28 mouse cellular contexts compared by ENCODE assay signal in the genomic region with DNA sequence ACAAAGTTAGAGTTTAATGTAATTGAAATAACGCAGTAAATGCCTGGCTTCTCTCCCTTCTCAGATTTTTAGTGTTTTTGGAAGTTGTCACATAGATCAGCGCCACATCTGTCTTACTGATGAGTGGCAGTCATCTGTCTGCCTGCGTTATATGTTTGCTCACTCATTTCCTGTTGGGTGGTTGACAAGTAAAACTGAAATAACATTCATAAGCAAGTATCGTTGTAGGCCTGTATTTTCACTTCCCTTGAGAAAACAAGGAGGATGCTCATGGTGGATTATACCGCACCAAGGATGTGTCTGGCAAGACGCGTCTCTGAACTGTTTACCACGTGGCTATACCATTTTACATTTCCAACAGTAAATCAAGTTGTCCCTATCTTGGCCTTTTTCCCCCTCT. TPM values are rescaled to one million over a fixed set of nuclear protein-coding genes. Genes with fewer than 3 reads are reported as not detected.
DNase-seq lines count a peak whose midpoint lies in the region; ATAC-seq and TF ChIP-seq lines count a peak whose summit lies in the region.
"Had no signal": no experiment of that assay in that cellular context is flagged by ENCODE, and none has a peak within 500 bp of the region (broad histone marks: within the 10 kb centered on the region; RNA-seq: fewer than 3 reads in every experiment).

No protein-coding gene starts in this region.

- H3K27me3 ChIP-seq in spleen, adult 2 months (ENCODE audit: control insufficient read depth, insufficient read depth, low read length): no peaks in the 10 kb centered on the region
- H3K27me3 ChIP-seq in small intestine, adult 2 months (ENCODE audit: control insufficient read depth, insufficient read depth, low read length): no peaks in the 10 kb centered on the region
- H3K27me3 ChIP-seq: embryonic facial prominence, embryonic 13.5 days; forebrain, embryonic 13.5 days; kidney, embryonic 15.5 days; limb, embryonic 13.5 days; liver, embryonic 12.5 days; midbrain, embryonic 12.5 days; stomach, embryonic 15.5 days had no signal

- H3K4me1 ChIP-seq in spleen, adult 2 months (ENCODE audit: control insufficient read depth, insufficient read depth, insufficient read length): peaks cover 16% of the 10 kb centered on the region; the same call in 1 of the 2 replicates
- no peaks in the 10 kb centered on the region for H3K4me1 ChIP-seq in small intestine, adult 2 months (ENCODE audit: control insufficient read depth, insufficient read depth, insufficient read length, low read length)
- H3K4me1 ChIP-seq: embryonic facial prominence, embryonic 13.5 days; forebrain, embryonic 13.5 days; hindbrain, embryonic 10.5 days; kidney, embryonic 15.5 days; liver, embryonic 12.5 days; midbrain, embryonic 12.5 days; stomach, embryonic 15.5 days had no signal

- no peak for DNase-seq in spleen, adult 2 months (ENCODE audit: low read depth in 1 of 2, low spot score in 2 of 2)
- no peak for DNase-seq in spleen, postnatal 4 days (ENCODE audit: low spot score in 2 of 2)
- no peak for DNase-seq in adrenal gland, adult 2 months
- DNase-seq in kidney, postnatal 10 days: no peak
- no peak for DNase-seq in urinary bladder, adult 18-20 months (ENCODE audit: low spot score in 2 of 2)
- DNase-seq: adrenal gland, postnatal 36 days; cerebellum, adult 9-11 months; embryo, embryonic 11 days; kidney, postnatal 4 days; lung, adult 2 months; lung, postnatal 4 days; right cerebral cortex, adult 18-20 months; spleen, adult 18-20 months; thymus, postnatal 4 days had no signal

- no peaks in the 10 kb centered on the region for H3K36me3 ChIP-seq in spleen, adult 2 months (ENCODE audit: control insufficient read depth, insufficient read depth, low read length)
- no peaks in the 10 kb centered on the region for H3K36me3 ChIP-seq in small intestine, adult 2 months (ENCODE audit: control insufficient read depth, insufficient read depth, low read length)
- H3K36me3 ChIP-seq: embryonic facial prominence, embryonic 13.5 days; hindbrain, embryonic 10.5 days; kidney, embryonic 15.5 days; limb, embryonic 13.5 days; liver, embryonic 12.5 days; midbrain, embryonic 12.5 days; stomach, embryonic 15.5 days had no signal

- no peak for TF ChIP-seq CTCF in spleen, adult 2 months (IDR thresholded peaks at IDR 0.05; ENCODE audit: extremely low read depth, insufficient read depth, insufficient read length, insufficient replicate concordance)
- no peak for TF ChIP-seq CTCF in small intestine, adult 2 months (IDR thresholded peaks at IDR 0.05; ENCODE audit: extremely low read depth, insufficient read length, insufficient replicate concordance, low read depth, low read length)

- TF ChIP-seq POLR2A in spleen, adult 2 months (IDR thresholded peaks at IDR 0.05; ENCODE audit: low read depth, low read length): no peak
- no peak for TF ChIP-seq POLR2A in small intestine, adult 2 months (IDR thresholded peaks at IDR 0.05; ENCODE audit: low read depth, low read length)

- 32% methylated on average over 8 of the region's 8 CpGs for WGBS in spleen, adult 2 months
- 65% methylated on average over 8 of the region's 8 CpGs for WGBS in small intestine, adult 2 months

- H3K4me3 ChIP-seq in spleen, adult 2 months (ENCODE audit: extremely low read depth, insufficient read depth, insufficient read length): no peak overlapping the region
- no peak overlapping the region for H3K4me3 ChIP-seq in small intestine, adult 2 months (ENCODE audit: low read depth, low read length)
- H3K4me3 ChIP-seq: embryonic facial prominence, embryonic 13.5 days; erythroblast, embryonic 14.5 days; forebrain, embryonic 13.5 days; hindbrain, embryonic 10.5 days; kidney, embryonic 15.5 days; limb, embryonic 13.5 days; liver, embryonic 12.5 days; midbrain, embryonic 12.5 days; stomach, embryonic 15.5 days had no signal

- peak overlapping the region; percentile 58; the same call in 1 of the 2 replicates for H3K27ac ChIP-seq in spleen, adult 2 months (ENCODE audit: insufficient read depth, low read length)
- peak overlapping the region; percentile 34; the same call in 1 of the 2 replicates for H3K27ac ChIP-seq in small intestine, adult 2 months (ENCODE audit: insufficient read depth, low read depth, low read length)
- H3K27ac ChIP-seq: embryonic facial prominence, embryonic 13.5 days; forebrain, embryonic 13.5 days; hindbrain, embryonic 10.5 days; kidney, embryonic 15.5 days; limb, embryonic 13.5 days; liver, embryonic 12.5 days; midbrain, embryonic 12.5 days; stomach, embryonic 15.5 days had no signal

- ATAC-seq in activated CD4-positive, CD25-positive, alpha-beta regulatory T cell, adult 4 months: peak; percentile 79
- ATAC-seq in megakaryocyte, adult 5-6 weeks (ENCODE audit: poor library complexity, severe bottlenecking): peak; percentile 71
- ATAC-seq: forebrain, embryonic 13.5 days; hindbrain, embryonic 16.5 days; intestine, postnatal 0 days; liver, embryonic 12.5 days had no signal

RNA-seq across cellular contexts. Expression of a gene that starts 15.9 kb away (rescaled TPM):
- 4.3 and 4.6 TPM in 2 replicates for polyA plus RNA-seq in spleen, adult 2 months (2012; rRNA removed)
- 10 to 100 TPM; 31.3 to 32.5 TPM for polyA plus RNA-seq in activated CD4-positive, CD25-positive, alpha-beta regulatory T cell, adult 4 months (2017; shearing (Covaris generic))
- total RNA-seq in megakaryocyte, adult 5-6 weeks (2015): 32.4 and 38.2 TPM in 2 replicates
- 33.6 and 39.4 TPM in 2 replicates for total RNA-seq in megakaryocyte, adult 5-6 weeks (2017)
- polyA plus RNA-seq in small intestine, adult 2 months (2012; rRNA removed): 1.2 and 1.8 TPM in 2 replicates
- total RNA-seq in adrenal gland, adult 2 months (2021): 10 to 100 TPM; 17.9 to 20.8 TPM
- polyA plus RNA-seq in adrenal gland, adult 2 months (2012; rRNA removed): 1.8 and 2.1 TPM in 2 replicates
